15 mouse cellular contexts compared by ENCODE assay signal in genomic region chr7:129847136-129847535, GRCm38 (mm10).
DNase-seq lines count a peak whose midpoint lies in the region; ATAC-seq and TF ChIP-seq lines count a peak whose summit lies in the region.
"Had no signal": no experiment of that assay in that cellular context is flagged by ENCODE, and none has a peak within 500 bp of the region (broad histone marks: within the 10 kb centered on the region; RNA-seq: fewer than 3 reads in every experiment).

No protein-coding gene starts in this region.

- DNase-seq in adrenal gland, adult (ENCODE audit: inconsistent age in 2 of 2, low spot score in 1 of 2) = peak; percentile 18 to 43
- DNase-seq in adrenal gland, postnatal 25 days = no peak
- peak; percentile 7 for DNase-seq in layer of hippocampus, adult 9-11 months
- DNase-seq in layer of hippocampus, adult 11-12 months (ENCODE audit: low spot score) = no peak
- peak; percentile 12 for DNase-seq in ZHBTc4 (ENCODE audit: low read depth, low spot score)
- peak; percentile 89 for DNase-seq in lung, postnatal 0 days (ENCODE audit: low spot score)
- no peak for DNase-seq in hindbrain, embryonic 11.5 days (ENCODE audit: low spot score)
- DNase-seq: embryo, embryonic 11 days; layer of hippocampus, postnatal 36 days; liver, embryonic 13.5 days; spleen, adult 18-20 months; thymus, postnatal 14 days had no signal

- TF ChIP-seq EP300 in lung, postnatal 0 days (IDR thresholded peaks at IDR 0.05) = peak; percentile 68

- H3K4me1 ChIP-seq in lung, postnatal 0 days (ENCODE audit: insufficient read depth, low read depth, low read length) = no peaks in the 10 kb centered on the region
- H3K4me1 ChIP-seq in hindbrain, embryonic 11.5 days (replicated peaks; ENCODE audit: control insufficient read depth, insufficient read depth, low read length) = no peaks in the 10 kb centered on the region
- H3K4me1 ChIP-seq: liver, embryonic 13.5 days; midbrain, embryonic 12.5 days had no signal

- H3K9ac ChIP-seq in lung, postnatal 0 days (replicated peaks; ENCODE audit: low read depth) = no peak overlapping the region
- no peak overlapping the region for H3K9ac ChIP-seq in hindbrain, embryonic 11.5 days (ENCODE audit: low read depth, low read length)
- H3K9ac ChIP-seq: liver, embryonic 13.5 days; midbrain, embryonic 12.5 days; neural tube, embryonic 13.5 days had no signal

- H3K4me3 ChIP-seq in lung, postnatal 0 days (ENCODE audit: low read depth, low read length) = no peak overlapping the region
- H3K4me3 ChIP-seq in hindbrain, embryonic 11.5 days (ENCODE audit: low read depth, low read length) = no peak overlapping the region
- H3K4me3 ChIP-seq: liver, embryonic 13.5 days; midbrain, embryonic 12.5 days; neural tube, embryonic 13.5 days had no signal

- H3K4me2 ChIP-seq in lung, postnatal 0 days (replicated peaks; ENCODE audit: low read depth, low read length) = no peak overlapping the region
- H3K4me2 ChIP-seq in hindbrain, embryonic 11.5 days (replicated peaks; ENCODE audit: low read depth, low read length) = no peak overlapping the region
- H3K4me2 ChIP-seq: liver, embryonic 13.5 days; midbrain, embryonic 12.5 days; neural tube, embryonic 13.5 days had no signal

- 32% methylated on average over 5 of the region's 5 CpGs for WGBS in lung, postnatal 0 days
- WGBS in hindbrain, embryonic 11.5 days = 82% methylated on average over 5 of the region's 5 CpGs

- no peak for TF ChIP-seq CTCF in lung, postnatal 0 days (IDR thresholded peaks at IDR 0.05)

- H3K36me3 ChIP-seq in lung, postnatal 0 days (ENCODE audit: insufficient read depth, low read length) = no peaks in the 10 kb centered on the region
- no peaks in the 10 kb centered on the region for H3K36me3 ChIP-seq in hindbrain, embryonic 11.5 days (ENCODE audit: control insufficient read depth, insufficient read depth, low read length)
- H3K36me3 ChIP-seq: liver, embryonic 13.5 days; midbrain, embryonic 12.5 days; neural tube, embryonic 13.5 days had no signal

- no peak overlapping the region for H3K27ac ChIP-seq in lung, postnatal 0 days (ENCODE audit: low read length)
- no peak overlapping the region for H3K27ac ChIP-seq in hindbrain, embryonic 11.5 days (ENCODE audit: low read depth, low read length)
- H3K27ac ChIP-seq: liver, embryonic 13.5 days; midbrain, embryonic 12.5 days; neural tube, embryonic 13.5 days had no signal

- H3K9me3 ChIP-seq in lung, postnatal 0 days (ENCODE audit: low read length) = no peaks in the 10 kb centered on the region
- H3K9me3 ChIP-seq in hindbrain, embryonic 11.5 days (ENCODE audit: control insufficient read depth, low read length) = no peaks in the 10 kb centered on the region
- H3K9me3 ChIP-seq: liver, embryonic 13.5 days; midbrain, embryonic 12.5 days; neural tube, embryonic 13.5 days had no signal

- H3K27me3 ChIP-seq in lung, postnatal 0 days (replicated peaks; ENCODE audit: insufficient read depth, low read length) = no peaks in the 10 kb centered on the region
- no peaks in the 10 kb centered on the region for H3K27me3 ChIP-seq in hindbrain, embryonic 11.5 days (ENCODE audit: control insufficient read depth, insufficient read depth, low read length)
- H3K27me3 ChIP-seq: liver, embryonic 13.5 days; midbrain, embryonic 12.5 days; neural tube, embryonic 13.5 days had no signal

- ATAC-seq in lung, postnatal 0 days = peak; percentile 87
- ATAC-seq in CD4-positive, CD25-positive, alpha-beta regulatory T cell, adult 4 months = no peak
- ATAC-seq in hindbrain, embryonic 11.5 days (ENCODE audit: low FRiP score) = no peak

Comparison
In these comparisons a context has a peak if more than half of its experiments do, and no peak if none do; other contexts are left out.
1. DNase-seq: peak in adrenal gland, adult (2 of 2), layer of hippocampus, adult 9-11 months (single experiment), ZHBTc4 (single experiment) and lung, postnatal 0 days (single experiment); none in adrenal gland, postnatal 25 days (single experiment), layer of hippocampus, adult 11-12 months (single experiment) and hindbrain, embryonic 11.5 days (single experiment).